Mouse (Mus musculus) limb, embryonic 14.5 days (tissue): ENCODE data around the gene Cnot9. TPM values are rescaled to one million over a fixed set of nuclear protein-coding genes. Genes with fewer than 3 reads are reported as not detected.

Experiments
- ATAC-seq: fragments of 200-750 bp; cut with Nextera tagmentation; 2 replicates; pipeline ENCODE4 v1.8.0; 2017; ENCODE audit warnings: low read depth, moderate number of reproducible peaks, moderate TSS enrichment; ENCODE audit not compliant: low FRiP score
- DNase-seq: peaks from one replicate; pipeline ENCODE4 v3.0.0-alpha.2; 2015; ENCODE audit warnings: low spot score
- H3K27ac ChIP-seq: fragments of 300-500 bp; sonication (generic); replicated peaks from 2 replicates; pipeline ENCODE4 v1.5.1; 2014; ENCODE audit warnings: low read depth, mild to moderate bottlenecking, low read length, moderate library complexity, mixed read lengths
- H3K27me3 ChIP-seq: fragments of 300-500 bp; sonication (generic); 2 replicates; pipeline ENCODE4 v1.6.1; 2014; ENCODE audit warnings: low read length, mixed read lengths; ENCODE audit not compliant: control insufficient read depth, insufficient read depth
- H3K36me3 ChIP-seq: fragments of 300-500 bp; sonication (generic); 2 replicates; pipeline ENCODE4 v1.6.1; 2014; ENCODE audit warnings: mild to moderate bottlenecking, low read length, moderate library complexity, mixed read lengths; ENCODE audit not compliant: control insufficient read depth, insufficient read depth
- H3K4me1 ChIP-seq: fragments of 300-500 bp; sonication (generic); 2 replicates; pipeline ENCODE4 v1.6.1; 2014; ENCODE audit warnings: antibody characterized with exemption, low read length, mixed read lengths; ENCODE audit not compliant: control insufficient read depth, insufficient read depth
- H3K4me2 ChIP-seq: fragments of 300-500 bp; sonication (generic); replicated peaks from 2 replicates; pipeline ENCODE4 v1.6.1; 2014; ENCODE audit warnings: low read depth, mild to moderate bottlenecking, low read length, moderate library complexity; ENCODE audit not compliant: severe bottlenecking
- H3K4me3 ChIP-seq: fragments of 300-500 bp; sonication (generic); replicated peaks from 2 replicates; pipeline ENCODE4 v1.5.1; 2014; ENCODE audit warnings: low read length
- H3K9ac ChIP-seq: fragments of 300-500 bp; sonication (generic); 2 replicates; pipeline ENCODE4 v1.6.1; 2014; ENCODE audit warnings: mild to moderate bottlenecking, low read depth, low read length, moderate library complexity; ENCODE audit not compliant: severe bottlenecking
- H3K9me3 ChIP-seq: fragments of 300-500 bp; sonication (generic); 2 replicates; pipeline ENCODE4 v1.6.1; 2016; ENCODE audit warnings: low read length; ENCODE audit not compliant: control insufficient read depth
- POLR2A ChIP-seq: fragments of 200-500 bp; IDR thresholded peaks from 2 replicates; pipeline ENCODE4 v1.8.0; 2012; ENCODE audit warnings: inconsistent platforms, mild to moderate bottlenecking, moderate library complexity, borderline replicate concordance; ENCODE audit not compliant: insufficient read depth, insufficient read length; ENCODE audit errors: extremely low read depth
- WGBS: fragments of 180-500 bp; shearing (Covaris S2); extraction: QIAGEN DNeasy Blood & Tissue Kit; methylation state at CpG from one replicate; pipeline ENCODE4 v1.1.7; 2014; 5-methylcytosine and 5-hydroxymethylcytosine counted together
- polyA plus RNA-seq, 2 experiments: library from polyadenylated mRNA; depleted of rRNA in 1 of 2; stranded (reverse) in 1 of 2; unstranded in 1 of 2; fragments of >200 nt; fragmentation: Nextera tagmentation in 1 of 2; extraction: Ambion mirVana in 1 of 2; gene quantifications; 2 replicates each; pipeline versions ENCODE4 v1.2.1 to v1.2.3; 2012 to 2014

The Cnot9 gene
- polyA plus RNA-seq (2012; rRNA removed), result 56.1 and 59.3 TPM in 2 replicates
- polyA plus RNA-seq (2014; fragmentation: Nextera tagmentation; extraction: Ambion mirVana), result 64.8 and 66.9 TPM in 2 replicates

DNA sequence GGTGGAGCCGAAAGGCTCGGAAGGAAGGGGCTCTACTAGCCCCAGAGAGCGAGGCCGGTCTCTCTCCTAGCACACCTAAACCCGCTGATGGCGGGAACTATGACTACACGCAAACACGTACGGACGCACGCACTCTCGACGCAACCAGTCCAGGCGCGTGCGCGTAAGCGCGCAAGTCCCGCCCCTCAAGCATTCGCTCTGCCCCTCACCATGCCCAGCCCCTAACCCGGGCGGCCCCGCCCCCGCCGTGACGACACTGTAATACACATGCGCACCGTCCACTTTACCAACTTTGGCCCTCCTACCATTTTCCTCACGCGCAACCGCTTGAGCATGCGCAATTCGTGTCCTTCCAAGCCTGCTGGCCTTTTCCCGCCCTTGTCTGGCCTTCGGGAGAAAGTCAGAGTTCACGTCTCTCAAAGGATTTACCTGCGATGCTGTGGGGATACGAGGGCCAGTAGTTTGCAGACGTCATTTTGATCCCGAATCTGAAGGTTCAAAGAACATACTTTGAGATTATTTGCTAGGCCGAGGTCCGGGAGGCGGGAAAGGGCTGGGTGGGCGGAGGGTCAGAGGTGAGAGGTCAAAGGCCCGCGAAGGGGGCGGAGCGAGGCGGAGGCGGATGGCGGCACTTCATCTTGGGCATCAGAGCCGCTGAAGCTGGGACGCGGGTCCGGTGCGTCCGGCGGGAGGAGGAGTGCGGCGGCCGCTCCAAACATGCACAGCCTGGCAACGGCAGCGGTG lies at the start of gene Cnot9:
Cnot9 (plus strand) TSS at position 338 of the 744 bp plus-strand sequence.
- ATAC-seq (peak; percentile 99), DNase-seq (peak; percentile 98)
- TF ChIP-seq POLR2A, result peak; percentile 20; the same call in 1 of the 2 replicates
- Histone ChIP-seq H3K27me3 (no peaks in the 10 kb centered on the region), H3K9me3 (no peaks in the 10 kb centered on the region), H3K4me2 (peak within 1 kb of the TSS; percentile 73), H3K4me1 (peaks cover 18% of the 10 kb centered on the region), H3K4me3 (peak within 1 kb of the TSS; percentile 95), H3K36me3 (no peaks in the 10 kb centered on the region; the same call in 1 of the 2 replicates), H3K27ac (peak within 1 kb of the TSS; percentile 86), H3K9ac (peak within 1 kb of the TSS; percentile 91)
- WGBS, result under 1% methylated on average over 51 of the region's 64 CpGs

GRCm38 (mm10) chr1:74460273-74460672 lies 45.6 kb upstream of the Cnot9 start:
- 77% methylated on average over 2 of the region's 2 CpGs for WGBS
- no peak for TF ChIP-seq POLR2A
- Histone ChIP-seq H3K27ac (no peak overlapping the region), H3K4me3 (no peak overlapping the region), H3K4me1 (no peaks in the 10 kb centered on the region), H3K27me3 (no peaks in the 10 kb centered on the region), H3K9me3 (no peaks in the 10 kb centered on the region), H3K36me3 (peaks cover 70% of the 10 kb centered on the region), H3K4me2 (no peak overlapping the region), H3K9ac (no peak overlapping the region)
- DNase-seq (peak; percentile 61), ATAC-seq (no peak)

DNA sequence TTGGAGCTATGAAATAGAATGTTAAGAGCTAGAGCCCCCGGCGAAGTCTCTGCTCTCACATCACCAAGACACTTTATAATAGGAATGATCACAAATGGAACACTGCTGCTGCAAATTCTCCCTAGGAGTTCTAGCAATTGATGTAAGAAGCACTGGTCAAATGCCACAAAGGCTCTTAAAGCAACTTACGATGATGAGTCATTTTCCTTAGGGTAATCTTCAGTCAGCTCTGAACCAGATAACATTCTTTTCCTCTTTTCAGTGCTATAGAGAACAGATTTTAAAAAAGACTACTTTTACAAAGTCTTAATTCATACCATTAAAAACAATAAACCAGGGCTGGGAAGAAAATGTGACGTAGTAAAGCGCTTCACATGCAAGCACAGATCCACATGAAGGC lies 20.1 kb upstream of the Cnot9 start:
- H3K4me3 ChIP-seq, result no peak overlapping the region
- no peak for ATAC-seq
- peaks cover 89% of the 10 kb centered on the region for H3K36me3 ChIP-seq
- H3K9me3 ChIP-seq, result no peaks in the 10 kb centered on the region
- 95% methylated on average over 5 of the region's 5 CpGs for WGBS
- no peak overlapping the region for H3K27ac ChIP-seq
- DNase-seq, result no peak
- no peak for TF ChIP-seq POLR2A
- no peak overlapping the region for H3K9ac ChIP-seq
- no peak overlapping the region for H3K4me2 ChIP-seq
- H3K4me1 ChIP-seq, result no peaks in the 10 kb centered on the region
- no peaks in the 10 kb centered on the region for H3K27me3 ChIP-seq

DNA sequence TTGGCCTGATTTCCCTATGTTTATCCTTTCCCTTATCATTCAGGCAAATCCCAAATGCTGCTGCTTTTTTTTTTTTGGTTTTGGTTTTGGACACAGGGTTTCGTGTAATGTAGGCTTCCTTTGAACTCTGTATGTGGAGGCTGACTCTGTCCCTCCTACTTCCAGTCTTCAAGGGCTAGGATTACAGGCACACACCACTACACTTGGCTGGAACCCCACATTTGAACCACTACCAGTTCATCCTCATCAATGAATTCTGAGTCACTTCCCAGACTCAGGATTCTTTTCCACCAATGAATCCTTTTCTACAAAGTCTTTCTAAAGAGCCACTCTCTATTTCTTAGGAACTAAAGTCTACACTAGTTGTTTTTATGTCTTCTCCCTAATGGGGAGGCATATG lies 4.8 kb upstream of the Cnot9 start:
- TF ChIP-seq POLR2A, result no peak
- Histone ChIP-seq H3K9me3 (no peaks in the 10 kb centered on the region), H3K4me3 (no peak overlapping the region), H3K4me1 (peaks cover 7% of the 10 kb centered on the region), H3K4me2 (no peak overlapping the region), H3K27ac (no peak overlapping the region), H3K27me3 (no peaks in the 10 kb centered on the region), H3K36me3 (peaks cover 17% of the 10 kb centered on the region), H3K9ac (no peak overlapping the region)
- DNase-seq (no peak), ATAC-seq (no peak)
- WGBS, result 80% methylated on average over 1 of the region's 1 CpGs

DNA sequence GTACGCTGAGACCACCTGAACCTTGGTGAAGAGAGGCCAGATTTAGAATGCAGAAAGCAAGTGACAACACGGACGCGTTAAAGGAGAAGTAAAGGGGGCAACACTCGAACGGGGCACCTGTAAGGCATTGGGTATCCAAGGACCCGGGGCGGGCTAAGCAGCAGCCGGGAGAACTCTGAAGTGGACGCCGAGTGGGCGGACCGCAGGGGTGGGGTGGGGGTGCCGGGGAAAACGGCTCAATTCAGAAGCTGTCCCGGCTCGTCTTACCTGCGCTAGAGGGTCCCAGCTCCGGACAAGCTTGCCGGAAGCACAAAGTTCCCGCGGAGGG lies 501 bp upstream of the Cnot9 start:
- under 1% methylated on average over 21 of the region's 22 CpGs for WGBS
- Histone ChIP-seq H3K27ac (peak overlapping the region; percentile 86), H3K4me3 (peak overlapping the region; percentile 95), H3K36me3 (no peaks in the 10 kb centered on the region; the same call in 1 of the 2 replicates), H3K27me3 (no peaks in the 10 kb centered on the region), H3K4me1 (peaks cover 18% of the 10 kb centered on the region), H3K9me3 (no peaks in the 10 kb centered on the region), H3K4me2 (peak overlapping the region; percentile 73), H3K9ac (peak overlapping the region; percentile 91)
- peak; percentile 58; the same call in 1 of the 2 replicates for ATAC-seq
- no peak for DNase-seq
- peak; percentile 51; the same call in 1 of the 2 replicates for TF ChIP-seq POLR2A
